Mouse (Mus musculus) cortical plate, adult 2 months (tissue): ENCODE measurements around the gene Pcbp4.

Experiments used
- CTCF ChIP-seq: fragments of 200-500 bp; IDR thresholded peaks from 2 replicates; pipeline ENCODE4 v1.5.1; 2011; ENCODE audit warnings: mild to moderate bottlenecking, control low read depth, low read length; ENCODE audit not compliant: insufficient read depth; ENCODE audit errors: extremely low read depth
- POLR2A ChIP-seq: fragments of 200-500 bp; IDR thresholded peaks from 2 replicates; pipeline ENCODE4 v1.6.1; 2011; ENCODE audit warnings: mild to moderate bottlenecking, low read length, control low read depth; ENCODE audit not compliant: insufficient read depth; ENCODE audit errors: extremely low read depth

DNA sequence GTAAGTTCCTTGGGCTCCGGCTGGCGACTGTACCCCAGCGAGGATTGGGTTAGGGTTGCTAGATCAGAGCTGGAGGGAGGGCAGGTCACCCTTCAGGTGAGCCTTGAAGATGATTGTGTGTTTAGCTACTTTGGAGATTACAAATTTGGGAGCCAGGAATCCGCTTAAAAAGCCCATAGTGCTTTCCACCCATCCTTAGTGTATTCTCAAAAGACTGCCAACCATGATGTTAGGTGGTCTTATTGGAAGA is 23.2 kb upstream of the Pcbp4 start:
- TF ChIP-seq CTCF (no peak), POLR2A (no peak)
